Mouse (Mus musculus) olfactory bulb, adult 2 months (tissue): Measurements from ENCODE around the gene Lclat1.

Source experiments
- CTCF ChIP-seq: fragments of 200-500 bp; IDR thresholded peaks from 2 replicates; pipeline ENCODE4 v1.5.1; 2012; ENCODE audit warnings: low read depth, mild to moderate bottlenecking, low read length, moderate library complexity; ENCODE audit not compliant: insufficient read depth
- POLR2A ChIP-seq: fragments of 200-500 bp; IDR thresholded peaks from 2 replicates; pipeline ENCODE4 v1.6.1; 2012; ENCODE audit warnings: mild to moderate bottlenecking, low read depth, low read length, moderate library complexity; ENCODE audit not compliant: insufficient read depth

GRCm38 (mm10) chr17:73102538-73102937 lies 5.2 kb upstream of the Lclat1 start:
- TF ChIP-seq CTCF (no peak), POLR2A (no peak)
